Mouse (Mus musculus): ENCODE results near the gene Ppt2. TPM values are rescaled to one million over a fixed set of nuclear protein-coding genes. Genes with fewer than 3 reads are reported as not detected.

Gene Ppt2
- polyA plus RNA-seq, 1 experiment from 2014 or later, result 22.1 TPM

Other genes starting within 250 kb of the Ppt2 start
- 1.3 and 1.6 TPM in 2 replicates for gene BC051142, start 229.7 kb downstream of the Ppt2 start, polyA plus RNA-seq (2016; fragmentation: Nextera tagmentation; extraction: Ambion mirVana)
- not detected in 2 replicates for gene Btnl4, start 151.2 kb downstream of the Ppt2 start, polyA plus RNA-seq (2016; fragmentation: Nextera tagmentation; extraction: Ambion mirVana)
- not detected in 2 replicates for gene Btnl6, start 111.2 kb downstream of the Ppt2 start, polyA plus RNA-seq (2016; fragmentation: Nextera tagmentation; extraction: Ambion mirVana)
- gene Notch4, start 64.2 kb downstream of the Ppt2 start, polyA plus RNA-seq (2016; fragmentation: Nextera tagmentation; extraction: Ambion mirVana), result 6.1 and 7.0 TPM in 2 replicates
- 5.9 and 6.5 TPM in 2 replicates for gene Gpsm3, start 38.7 kb downstream of the Ppt2 start, polyA plus RNA-seq (2016; fragmentation: Nextera tagmentation; extraction: Ambion mirVana)
- 15.6 and 15.7 TPM in 2 replicates for gene Pbx2, start 37.2 kb downstream of the Ppt2 start, polyA plus RNA-seq (2016; fragmentation: Nextera tagmentation; extraction: Ambion mirVana)
- gene Ager, start 30.6 kb downstream of the Ppt2 start, polyA plus RNA-seq (2016; fragmentation: Nextera tagmentation; extraction: Ambion mirVana), result 2.3 TPM in 2 replicates
- gene Rnf5, start 24.8 kb downstream of the Ppt2 start, polyA plus RNA-seq (2016; fragmentation: Nextera tagmentation; extraction: Ambion mirVana), result 185 and 186 TPM in 2 replicates
- gene Agpat1, start 24.2 kb downstream of the Ppt2 start, polyA plus RNA-seq (2016; fragmentation: Nextera tagmentation; extraction: Ambion mirVana), result 60.8 and 62.7 TPM in 2 replicates
- 1.6 and 3.1 TPM in 2 replicates for gene Egfl8, start 12.5 kb downstream of the Ppt2 start, polyA plus RNA-seq (2016; fragmentation: Nextera tagmentation; extraction: Ambion mirVana)
- 0.54 and 0.62 TPM in 2 replicates for gene Prrt1, start 1.0 kb upstream of the Ppt2 start, polyA plus RNA-seq (2016; fragmentation: Nextera tagmentation; extraction: Ambion mirVana)
- 14.8 and 15.5 TPM in 2 replicates for gene Fkbpl, start 16.3 kb upstream of the Ppt2 start, polyA plus RNA-seq (2016; fragmentation: Nextera tagmentation; extraction: Ambion mirVana)
- gene Atf6b, start 18.6 kb upstream of the Ppt2 start, polyA plus RNA-seq (2016; fragmentation: Nextera tagmentation; extraction: Ambion mirVana), result 105 and 106 TPM in 2 replicates
- gene Tnxb, start 42.0 kb upstream of the Ppt2 start, polyA plus RNA-seq (2016; fragmentation: Nextera tagmentation; extraction: Ambion mirVana), result not detected in 2 replicates
- gene C4b, start 115.4 kb upstream of the Ppt2 start, polyA plus RNA-seq (2016; fragmentation: Nextera tagmentation; extraction: Ambion mirVana), result not detected in 2 replicates
- gene Cyp21a1, start 176.1 kb upstream of the Ppt2 start, polyA plus RNA-seq (2016; fragmentation: Nextera tagmentation; extraction: Ambion mirVana), result not detected in 2 replicates
- gene Stk19, start 208.4 kb upstream of the Ppt2 start, polyA plus RNA-seq (2016; fragmentation: Nextera tagmentation; extraction: Ambion mirVana), result 28.6 and 31.6 TPM in 2 replicates
- gene Dxo, start 208.5 kb upstream of the Ppt2 start, polyA plus RNA-seq (2016; fragmentation: Nextera tagmentation; extraction: Ambion mirVana), result 80.2 and 83.0 TPM in 2 replicates
- 58.0 and 58.3 TPM in 2 replicates for gene Skiv2l, start 221.7 kb upstream of the Ppt2 start, polyA plus RNA-seq (2016; fragmentation: Nextera tagmentation; extraction: Ambion mirVana)
- 150 and 153 TPM in 2 replicates for gene Nelfe, start 221.9 kb upstream of the Ppt2 start, polyA plus RNA-seq (2016; fragmentation: Nextera tagmentation; extraction: Ambion mirVana)
- 1.8 and 2.7 TPM in 2 replicates for gene Cfb, start 234.0 kb upstream of the Ppt2 start, polyA plus RNA-seq (2016; fragmentation: Nextera tagmentation; extraction: Ambion mirVana)